Mouse (Mus musculus): ENCODE data around the gene Fhod1. TPM values are rescaled to one million over a fixed set of nuclear protein-coding genes. Genes with fewer than 3 reads are reported as not detected.

Fhod1 gene
- polyA plus RNA-seq, 1 experiment: 18.0 TPM

GRCm38 (mm10) chr8:105372473-105372872 lies 24.7 kb upstream of the Fhod1 start:
- Histone ChIP-seq H3K4me1 (ENCODE audit: control insufficient read depth, insufficient read depth, low read length) (0 out of 2 replicates have a peak, but pooled peaks cover 2% of the 10 kb centered on the region), H3K27ac (ENCODE audit: insufficient read depth, low read depth, low read length) (no peak overlapping the region), H3K4me3 (ENCODE audit: insufficient read depth, low read length) (no peak overlapping the region)
- TF ChIP-seq CTCF (IDR thresholded peaks at IDR 0.05; ENCODE audit: low read depth, low read length): no peak
- no peak for TF ChIP-seq POLR2A (IDR thresholded peaks at IDR 0.05; ENCODE audit: borderline replicate concordance, low read depth, low read length)

- H3K4me1 ChIP-seq (ENCODE audit: control insufficient read depth, insufficient read depth, low read length): peaks cover 10% of the 10 kb centered on the region
- 0 out of 2 replicates have a peak, but pooled peaks have one; percentile 11 for TF ChIP-seq CTCF (IDR thresholded peaks at IDR 0.05; ENCODE audit: low read depth, low read length)
- TF ChIP-seq POLR2A (IDR thresholded peaks at IDR 0.05; ENCODE audit: borderline replicate concordance, low read depth, low read length): no peak
- no peak overlapping the region for H3K27ac ChIP-seq (ENCODE audit: insufficient read depth, low read depth, low read length)
- H3K4me3 ChIP-seq (ENCODE audit: insufficient read depth, low read length): no peak overlapping the region
These were observed 19.4 kb upstream of the Fhod1 start for GRCm38 (mm10) chr8:105367107-105367506.

GRCm38 (mm10) chr8:105361751-105362702 lies 14.3 kb upstream of the Fhod1 start:
- Histone ChIP-seq H3K4me1 (ENCODE audit: control insufficient read depth, insufficient read depth, low read length) (peaks cover 16% of the 10 kb centered on the region), H3K27ac (ENCODE audit: insufficient read depth, low read depth, low read length) (peak overlapping the region; percentile 53), H3K4me3 (ENCODE audit: insufficient read depth, low read length) (no peak overlapping the region)
- no peak for TF ChIP-seq POLR2A (IDR thresholded peaks at IDR 0.05; ENCODE audit: borderline replicate concordance, low read depth, low read length)
- TF ChIP-seq CTCF (IDR thresholded peaks at IDR 0.05; ENCODE audit: low read depth, low read length): no peak

- Histone ChIP-seq H3K4me3 (ENCODE audit: insufficient read depth, low read length) (no peak overlapping the region), H3K27ac (ENCODE audit: insufficient read depth, low read depth, low read length) (no peak overlapping the region), H3K4me1 (ENCODE audit: control insufficient read depth, insufficient read depth, low read length) (peaks cover 16% of the 10 kb centered on the region)
- 0 out of 2 replicates have a peak, but pooled peaks have one; percentile 18 for TF ChIP-seq CTCF (IDR thresholded peaks at IDR 0.05; ENCODE audit: low read depth, low read length)
- no peak for TF ChIP-seq POLR2A (IDR thresholded peaks at IDR 0.05; ENCODE audit: borderline replicate concordance, low read depth, low read length)
These were observed 11.9 kb upstream of the Fhod1 start for GRCm38 (mm10) chr8:105359646-105360045.

- Histone ChIP-seq H3K4me1 (ENCODE audit: control insufficient read depth, insufficient read depth, low read length) (peaks cover 16% of the 10 kb centered on the region), H3K4me3 (ENCODE audit: insufficient read depth, low read length) (no peak overlapping the region), H3K27ac (ENCODE audit: insufficient read depth, low read depth, low read length) (no peak overlapping the region)
- TF ChIP-seq CTCF (IDR thresholded peaks at IDR 0.05; ENCODE audit: low read depth, low read length): no peak
These were observed 11.5 kb upstream of the Fhod1 start for GRCm38 (mm10) chr8:105359208-105359607.

GRCm38 (mm10) chr8:105356681-105357080 lies 8.9 kb upstream of the Fhod1 start:
- TF ChIP-seq POLR2A (IDR thresholded peaks at IDR 0.05; ENCODE audit: borderline replicate concordance, low read depth, low read length) (no peak), CTCF (IDR thresholded peaks at IDR 0.05; ENCODE audit: low read depth, low read length) (no peak)
- peaks cover 4% of the 10 kb centered on the region for H3K4me1 ChIP-seq (ENCODE audit: control insufficient read depth, insufficient read depth, low read length)
- H3K4me3 ChIP-seq (ENCODE audit: insufficient read depth, low read length): no peak overlapping the region

GRCm38 (mm10) chr8:105355179-105356024 lies 7.6 kb upstream of the Fhod1 start:
- Histone ChIP-seq H3K4me1 (ENCODE audit: control insufficient read depth, insufficient read depth, low read length) (no peaks in the 10 kb centered on the region), H3K4me3 (ENCODE audit: insufficient read depth, low read length) (no peak overlapping the region), H3K27ac (ENCODE audit: insufficient read depth, low read depth, low read length) (no peak overlapping the region)
- no peak for TF ChIP-seq POLR2A (IDR thresholded peaks at IDR 0.05; ENCODE audit: borderline replicate concordance, low read depth, low read length)

More at GRCm38 (mm10) chr8:105356681-105357080, 8.9 kb upstream of the Fhod1 start:
- no peak overlapping the region for H3K27ac ChIP-seq (ENCODE audit: insufficient read depth, low read depth, low read length)

- Histone ChIP-seq H3K27ac (ENCODE audit: insufficient read depth, low read depth, low read length) (no peak overlapping the region), H3K4me3 (ENCODE audit: insufficient read depth, low read length) (no peak overlapping the region), H3K4me1 (ENCODE audit: control insufficient read depth, insufficient read depth, low read length) (no peaks in the 10 kb centered on the region)
- no peak for TF ChIP-seq POLR2A (IDR thresholded peaks at IDR 0.05; ENCODE audit: borderline replicate concordance, low read depth, low read length)
- TF ChIP-seq CTCF (IDR thresholded peaks at IDR 0.05; ENCODE audit: low read depth, low read length): no peak
These were observed 6.8 kb upstream of the Fhod1 start for GRCm38 (mm10) chr8:105354549-105354948.

- TF ChIP-seq POLR2A (IDR thresholded peaks at IDR 0.05; ENCODE audit: borderline replicate concordance, low read depth, low read length) (no peak), CTCF (IDR thresholded peaks at IDR 0.05; ENCODE audit: low read depth, low read length) (no peak)
- Histone ChIP-seq H3K27ac (ENCODE audit: insufficient read depth, low read depth, low read length) (no peak overlapping the region), H3K4me1 (ENCODE audit: control insufficient read depth, insufficient read depth, low read length) (no peaks in the 10 kb centered on the region), H3K4me3 (ENCODE audit: insufficient read depth, low read length) (no peak overlapping the region)
These were observed 5.9 kb upstream of the Fhod1 start for GRCm38 (mm10) chr8:105353583-105354135.
